Mouse (Mus musculus) embryonic fibroblast, embryonic 13.5 days (primary cell): ENCODE measurements around the gene Snx8.

Experiments
- CTCF ChIP-seq: IDR thresholded peaks from 2 replicates; pipeline ENCODE4 v1.5.1; 2011; ENCODE audit warnings: mild to moderate bottlenecking, control low read depth, low read length, moderate library complexity, borderline replicate concordance; ENCODE audit not compliant: insufficient read depth
- POLR2A ChIP-seq: IDR thresholded peaks from 2 replicates; pipeline ENCODE4 v1.6.1; 2011; ENCODE audit warnings: low read depth, mild to moderate bottlenecking, control low read depth, low read length, moderate library complexity

- TF ChIP-seq CTCF: no peak
- TF ChIP-seq POLR2A: no peak
Measured at GRCm38 (mm10) chr5:140379299-140379698, 9.8 kb downstream of the Snx8 start.
